Mouse (Mus musculus) cerebellum, adult 9-11 months (tissue): ENCODE measurements around the gene Cbx1.
"Not testable (repeated sequence)": the region's sequence is repeated elsewhere in the genome, so short reads cannot be mapped to it uniquely, and the experiment has no call there.

Source experiments
- DNase-seq: peaks from one replicate; pipeline ENCODE4 v3.0.0; 2022

Cbx1 gene

GRCm38 (mm10) chr11:96776068-96776467 is 12.9 kb upstream of the Cbx1 start:
- no peak for DNase-seq

GRCm38 (mm10) chr11:96776968-96777962 is 11.7 kb upstream of the Cbx1 start, which contains the start of gene Snx11:
Snx11 (minus strand) TSS chr11:96777559.
- peak; percentile 100 for DNase-seq

GRCm38 (mm10) chr11:96778061-96778627 is 10.8 kb upstream of the Cbx1 start:
- DNase-seq: not testable (repeated sequence)

GRCm38 (mm10) chr11:96780306-96780705 is 8.6 kb upstream of the Cbx1 start:
- no peak for DNase-seq

- DNase-seq: no peak
Observed at GRCm38 (mm10) chr11:96781425-96781824, 7.5 kb upstream of the Cbx1 start.

- DNase-seq: peak; percentile 51
Observed at GRCm38 (mm10) chr11:96784847-96785246, 4.1 kb upstream of the Cbx1 start.

GRCm38 (mm10) chr11:96786731-96787450 is 2.0 kb upstream of the Cbx1 start:
- DNase-seq: no peak

GRCm38 (mm10) chr11:96789990-96790389 is 1.1 kb downstream of the Cbx1 start:
- no peak for DNase-seq

- DNase-seq: no peak
Observed at GRCm38 (mm10) chr11:96790681-96791080, 1.8 kb downstream of the Cbx1 start.

GRCm38 (mm10) chr11:96795491-96795890 is 6.6 kb downstream of the Cbx1 start:
- DNase-seq: no peak

- DNase-seq: no peak
Observed at GRCm38 (mm10) chr11:96796081-96796480, 7.2 kb downstream of the Cbx1 start.

- DNase-seq: no peak
Observed at GRCm38 (mm10) chr11:96796586-96796985, 7.7 kb downstream of the Cbx1 start.

GRCm38 (mm10) chr11:96799511-96799910 is 10.6 kb downstream of the Cbx1 start:
- DNase-seq: no peak

- DNase-seq: no peak
Observed at GRCm38 (mm10) chr11:96805606-96806005, 16.7 kb downstream of the Cbx1 start.

- DNase-seq: no peak
Observed at GRCm38 (mm10) chr11:96808066-96808465, 19.1 kb downstream of the Cbx1 start.

- peak; percentile 67 for DNase-seq
Observed at GRCm38 (mm10) chr11:96809562-96810235, 20.8 kb downstream of the Cbx1 start.

- DNase-seq: not testable (repeated sequence)
Observed at GRCm38 (mm10) chr11:96811188-96811587, 22.3 kb downstream of the Cbx1 start.

GRCm38 (mm10) chr11:96813455-96813854 is 24.5 kb downstream of the Cbx1 start:
- DNase-seq: no peak

- DNase-seq: no peak
Observed at GRCm38 (mm10) chr11:96813920-96814319, 25.0 kb downstream of the Cbx1 start.

GRCm38 (mm10) chr11:96814443-96814842 is 25.5 kb downstream of the Cbx1 start:
- DNase-seq: no peak

GRCm38 (mm10) chr11:96815895-96816294 is 27.0 kb downstream of the Cbx1 start:
- DNase-seq: no peak

- DNase-seq: no peak
Observed at GRCm38 (mm10) chr11:96816494-96816893, 27.6 kb downstream of the Cbx1 start.

GRCm38 (mm10) chr11:96816979-96817378 is 28.1 kb downstream of the Cbx1 start:
- no peak for DNase-seq
